Mouse (Mus musculus): ENCODE measurements around the gene Zc3h12b. TPM values are rescaled to one million over a fixed set of nuclear protein-coding genes. Genes with fewer than 3 reads are reported as not detected.

Zc3h12b gene
- 0.11 and 0.21 TPM in 2 replicates for polyA plus RNA-seq (2012; rRNA removed; ENCODE audit: low replicate concordance)

DNA sequence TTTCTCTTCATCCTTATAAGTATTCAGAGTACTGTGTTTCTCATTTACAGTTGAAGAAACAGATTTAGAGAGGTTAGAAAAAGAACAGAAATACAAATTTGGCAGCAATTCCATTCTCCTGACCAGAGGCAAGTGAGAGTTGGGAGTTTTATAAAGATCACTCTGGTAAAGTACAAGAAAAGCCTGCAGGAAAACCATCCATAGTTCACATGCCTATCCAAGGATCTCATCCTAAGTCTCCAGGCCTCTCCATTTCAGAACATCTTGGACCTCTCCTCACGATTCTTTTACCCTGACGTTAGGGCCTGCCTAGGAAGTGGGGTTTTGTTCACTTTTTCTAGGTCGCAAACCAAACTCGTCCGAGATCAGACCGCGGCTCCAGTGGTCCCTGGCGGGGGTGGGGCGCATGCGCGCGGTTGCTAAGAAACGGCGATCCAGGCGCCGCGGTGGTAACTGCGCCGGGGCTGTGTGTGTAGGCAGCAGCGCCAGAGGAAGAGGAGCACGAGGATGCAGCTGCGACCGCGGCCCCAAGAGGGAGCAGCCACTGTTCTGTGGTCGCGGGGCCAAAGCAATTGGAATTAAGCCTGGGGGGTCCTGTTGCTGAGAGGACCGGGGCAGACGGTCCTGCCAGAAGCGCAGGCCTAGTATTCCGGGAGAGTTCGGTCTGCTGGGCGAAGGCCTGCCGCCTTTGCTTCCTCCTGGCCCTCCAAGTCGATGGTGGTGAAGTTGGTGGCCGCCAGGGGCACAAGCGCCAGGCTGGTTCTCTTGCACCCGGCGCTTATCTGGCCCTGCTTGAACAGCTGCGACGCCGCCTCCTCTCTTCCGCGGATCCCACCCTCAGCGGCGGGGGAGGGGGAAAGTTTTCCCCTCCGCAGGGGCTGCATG is at the start of gene Zc3h12b:
Zc3h12b (plus strand) TSS at position 452 of the 885 bp plus-strand sequence.

DNA sequence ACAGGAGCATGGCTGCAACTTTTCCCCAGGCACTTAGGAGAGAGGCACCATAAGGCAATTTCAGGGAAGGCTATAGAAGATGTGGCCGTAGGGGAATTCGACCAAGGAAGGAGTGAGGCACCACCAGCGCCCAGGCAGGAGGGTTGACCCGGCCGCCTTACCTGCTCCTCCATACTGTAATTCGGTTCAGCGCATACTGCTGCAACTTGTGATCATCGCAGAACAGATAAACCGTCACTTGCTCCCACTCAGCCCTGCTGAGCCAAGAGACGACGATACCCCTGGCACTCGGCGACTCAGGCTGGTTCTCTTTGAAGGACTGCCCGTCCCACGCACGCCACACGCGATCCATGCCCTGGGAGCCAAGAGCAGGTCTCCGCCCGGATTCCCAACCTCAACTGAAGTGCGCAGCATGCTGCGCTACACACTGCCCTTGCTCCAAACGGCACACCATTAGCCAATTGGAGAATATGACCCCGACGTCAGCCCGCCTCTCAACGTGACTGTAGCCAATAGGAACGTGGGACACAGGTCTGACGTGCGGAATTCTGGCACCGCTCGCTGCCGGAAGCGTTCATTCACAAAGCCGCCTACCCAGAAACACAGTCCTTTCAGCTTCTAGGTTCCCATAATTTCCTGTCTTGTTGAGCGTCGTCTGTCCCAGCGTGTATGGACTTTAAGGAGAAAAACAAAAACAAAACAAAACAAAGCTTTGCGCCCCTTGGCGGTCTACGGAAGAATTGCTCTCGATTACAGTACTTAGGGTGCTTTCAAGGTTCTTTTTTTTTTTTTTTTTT is 245.2 kb downstream of the Zc3h12b start, which contains the start of gene Las1l:
Las1l (minus strand) TSS at position 466 of the 797 bp plus-strand sequence.

Other genes starting within 250 kb of the Zc3h12b start
- gene Asb12, start 153.7 kb upstream of the Zc3h12b start, polyA plus RNA-seq (2012; rRNA removed; ENCODE audit: low replicate concordance): not detected in 2 replicates
- gene Pfn5, start 153.6 kb upstream of the Zc3h12b start, polyA plus RNA-seq (2012; rRNA removed; ENCODE audit: low replicate concordance): not detected in 2 replicates
- gene Zc4h2, start 53.2 kb upstream of the Zc3h12b start, polyA plus RNA-seq (2012; rRNA removed; ENCODE audit: low replicate concordance): 0.12 and 0.13 TPM in 2 replicates
- gene Las1l, start 245.3 kb downstream of the Zc3h12b start, polyA plus RNA-seq (2012; rRNA removed; ENCODE audit: low replicate concordance): 4.1 and 6.3 TPM in 2 replicates

All from duodenum, adult 2 months (tissue).